Mouse (Mus musculus) cerebellum, postnatal 25 days (tissue): ENCODE measurements at regions not wholly inside any gene's neighbourhood (a gene's known extent, or its start where the extent isn't known, plus 50 kb on each side); places are given as distances from the start of the nearest gene placed in this dataset.
"Not testable (repeated sequence)": the region's sequence is repeated elsewhere in the genome, so short reads cannot be mapped to it uniquely, and the experiment has no call there.

Source experiments
- DNase-seq, 2 experiments: peaks; one replicate each; pipeline ENCODE4 v3.0.0; 2021; ENCODE audit warnings: mixed read lengths in 2 of 2

GRCm38 (mm10) chr12:10445738-10446137 is 55.2 kb downstream of the Rdh14 start:
- DNase-seq: no peak

- no peak for DNase-seq
Observed at GRCm38 (mm10) chr12:10457960-10458655, 67.5 kb downstream of the Rdh14 start.

- no peak for DNase-seq
Observed at GRCm38 (mm10) chr12:10461796-10462195, 71.2 kb downstream of the Rdh14 start.

GRCm38 (mm10) chr12:10462956-10463355 is 72.4 kb downstream of the Rdh14 start:
- DNase-seq: no peak

- DNase-seq: no peak
Observed at GRCm38 (mm10) chr12:10473986-10474385, 83.4 kb downstream of the Rdh14 start.

- no peak for DNase-seq
Observed at GRCm38 (mm10) chr12:10480781-10481180, 90.2 kb downstream of the Rdh14 start.

GRCm38 (mm10) chr12:10482294-10483010 is 91.9 kb downstream of the Rdh14 start:
- no peak for DNase-seq

- DNase-seq: no peak
Observed at GRCm38 (mm10) chr12:10506721-10507120, 116.1 kb downstream of the Rdh14 start.

- no peak for DNase-seq
Observed at GRCm38 (mm10) chr12:10513526-10513925, 123.0 kb downstream of the Rdh14 start.

GRCm38 (mm10) chr12:10514278-10514677 is 123.7 kb downstream of the Rdh14 start:
- DNase-seq: no peak

- no peak for DNase-seq
Observed at GRCm38 (mm10) chr12:10524509-10525286, 134.1 kb downstream of the Rdh14 start.

GRCm38 (mm10) chr12:10525934-10526333 is 135.4 kb downstream of the Rdh14 start:
- no peak for DNase-seq

GRCm38 (mm10) chr12:10529077-10529476 is 138.5 kb downstream of the Rdh14 start:
- no peak for DNase-seq

GRCm38 (mm10) chr12:10530996-10531395 is 140.4 kb downstream of the Rdh14 start:
- DNase-seq: no peak

GRCm38 (mm10) chr12:10533971-10534370 is 143.4 kb downstream of the Rdh14 start:
- no peak for DNase-seq

- no peak for DNase-seq
Observed at GRCm38 (mm10) chr12:10536239-10536638, 145.7 kb downstream of the Rdh14 start.

GRCm38 (mm10) chr12:10537069-10537468 is 146.5 kb downstream of the Rdh14 start:
- peak; percentile 24 to 67 for DNase-seq

- DNase-seq: no peak
Observed at GRCm38 (mm10) chr12:10549481-10550201, 159.1 kb downstream of the Rdh14 start.

GRCm38 (mm10) chr12:10554701-10555100 is 164.1 kb downstream of the Rdh14 start:
- not testable (repeated sequence) for DNase-seq

GRCm38 (mm10) chr12:10562966-10563365 is 172.4 kb downstream of the Rdh14 start:
- no peak for DNase-seq

GRCm38 (mm10) chr12:10567881-10568280 is 177.3 kb downstream of the Rdh14 start:
- DNase-seq: no peak

GRCm38 (mm10) chr12:10571643-10572377 is 181.2 kb downstream of the Rdh14 start:
- DNase-seq: no peak
